Mouse (Mus musculus) hindbrain, postnatal 0 days (tissue): Measurements from ENCODE around the gene Caprin1. TPM values are rescaled to one million over a fixed set of nuclear protein-coding genes. Genes with fewer than 3 reads are reported as not detected.

Experiments
- ATAC-seq: fragments of 200-750 bp; cut with Nextera tagmentation; 2 replicates; pipeline ENCODE4 v1.8.0; 2017; ENCODE audit warnings: mild to moderate bottlenecking, moderate TSS enrichment, moderate library complexity
- DNase-seq: peaks from one replicate; pipeline ENCODE4 v3.0.0-alpha.2; 2015; ENCODE audit warnings: low spot score
- H3K27ac ChIP-seq: fragments of 300-500 bp; sonication (generic); 2 replicates; pipeline ENCODE4 v1.5.1; 2014; ENCODE audit warnings: mild to moderate bottlenecking
- H3K27me3 ChIP-seq: fragments of 300-500 bp; sonication (generic); 2 replicates; pipeline ENCODE4 v1.6.1; 2014; ENCODE audit warnings: low read length, mixed read lengths; ENCODE audit not compliant: insufficient read depth
- H3K36me3 ChIP-seq: fragments of 300-500 bp; sonication (generic); 2 replicates; pipeline ENCODE4 v1.6.1; 2014; ENCODE audit warnings: low read length, mixed read lengths; ENCODE audit not compliant: insufficient read depth
- H3K4me1 ChIP-seq: fragments of 300-500 bp; sonication (generic); 2 replicates; pipeline ENCODE4 v1.6.1; 2014; ENCODE audit warnings: antibody characterized with exemption, low read length, mixed read lengths; ENCODE audit not compliant: insufficient read depth
- H3K4me2 ChIP-seq: fragments of 300-500 bp; sonication (generic); 2 replicates; pipeline ENCODE4 v1.6.1; 2014; ENCODE audit warnings: low read depth, mild to moderate bottlenecking, low read length, moderate library complexity, mixed read lengths
- H3K4me3 ChIP-seq: fragments of 300-500 bp; sonication (generic); 2 replicates; pipeline ENCODE4 v1.5.1; 2014; ENCODE audit warnings: low read length
- H3K9ac ChIP-seq: fragments of 300-500 bp; sonication (generic); replicated peaks from 2 replicates; pipeline ENCODE4 v1.6.1; 2014; ENCODE audit warnings: mild to moderate bottlenecking, low read length, moderate library complexity, mixed read lengths
- H3K9me3 ChIP-seq: fragments of 300-500 bp; sonication (generic); 2 replicates; pipeline ENCODE4 v1.6.1; 2016; ENCODE audit warnings: low read length, mixed read lengths
- CTCF ChIP-seq: IDR thresholded peaks from 2 replicates; pipeline ENCODE4 v1.5.1; 2016; ENCODE audit warnings: antibody characterized with exemption, control low read depth, low read depth
- WGBS: fragments of 180-500 bp; shearing (Covaris S2); extraction: QIAGEN DNeasy Blood & Tissue Kit; methylation state at CpG from one replicate; pipeline ENCODE4 v1.1.7; 2014; 5-methylcytosine and 5-hydroxymethylcytosine counted together
- polyA plus RNA-seq: library from polyadenylated mRNA; unstranded; fragments of >200 nt; fragmentation: Nextera tagmentation; extraction: Ambion mirVana; gene quantifications from 2 replicates; pipeline ENCODE4 v1.2.1, GENCODE M21; 2015
- total RNA-seq: library from RNA; depleted of rRNA; stranded (reverse); fragments of >200 nt; gene quantifications from 2 replicates; pipeline ENCODE4 v1.2.3, GENCODE M21; 2014

The Caprin1 gene
- total and polyA plus RNA-seq, 2 experiments from 2014 or later, result 210 to 296 TPM

GRCm38 (mm10) chr2:103837166-103837565, 39.7 kb upstream of the Caprin1 start:
- Histone ChIP-seq H3K9ac (no peak overlapping the region), H3K36me3 (no peaks in the 10 kb centered on the region), H3K4me3 (no peak overlapping the region), H3K4me2 (no peak overlapping the region), H3K9me3 (no peaks in the 10 kb centered on the region), H3K27ac (no peak overlapping the region), H3K27me3 (no peaks in the 10 kb centered on the region), H3K4me1 (no peaks in the 10 kb centered on the region)
- DNase-seq (no peak), ATAC-seq (no peak)
- TF ChIP-seq CTCF, result no peak
- 80% methylated on average over 4 of the region's 4 CpGs for WGBS

- TF ChIP-seq CTCF, result no peak
Observed at GRCm38 (mm10) chr2:103835614-103836395, 38.4 kb upstream of the Caprin1 start.

GRCm38 (mm10) chr2:103833816-103834445, 36.5 kb upstream of the Caprin1 start:
- 81% methylated on average over 3 of the region's 3 CpGs for WGBS
- no peak overlapping the region for H3K9ac ChIP-seq
- H3K4me3 ChIP-seq, result no peak overlapping the region
- no peak for DNase-seq
- no peaks in the 10 kb centered on the region for H3K36me3 ChIP-seq
- ATAC-seq, result no peak
- no peaks in the 10 kb centered on the region for H3K9me3 ChIP-seq
- H3K4me2 ChIP-seq, result no peak overlapping the region
- no peak for TF ChIP-seq CTCF
- H3K27me3 ChIP-seq, result no peaks in the 10 kb centered on the region
- H3K27ac ChIP-seq, result no peak overlapping the region
- no peaks in the 10 kb centered on the region for H3K4me1 ChIP-seq

More at GRCm38 (mm10) chr2:103835614-103836395, 38.4 kb upstream of the Caprin1 start:
- Histone ChIP-seq H3K9ac (no peak overlapping the region), H3K27me3 (no peaks in the 10 kb centered on the region), H3K4me3 (no peak overlapping the region), H3K4me1 (no peaks in the 10 kb centered on the region), H3K4me2 (no peak overlapping the region), H3K9me3 (no peaks in the 10 kb centered on the region), H3K36me3 (no peaks in the 10 kb centered on the region), H3K27ac (no peak overlapping the region)
- no peak for DNase-seq
- no peak for ATAC-seq
- 72% methylated on average over 11 of the region's 11 CpGs for WGBS

- TF ChIP-seq CTCF, result no peak
- Histone ChIP-seq H3K4me1 (no peaks in the 10 kb centered on the region), H3K9ac (no peak overlapping the region), H3K4me3 (no peak overlapping the region), H3K27me3 (no peaks in the 10 kb centered on the region), H3K36me3 (no peaks in the 10 kb centered on the region), H3K27ac (no peak overlapping the region), H3K9me3 (no peaks in the 10 kb centered on the region), H3K4me2 (no peak overlapping the region)
- 72% methylated on average over 5 of the region's 5 CpGs for WGBS
- no peak for ATAC-seq
- no peak for DNase-seq
Observed at GRCm38 (mm10) chr2:103832899-103833298, 35.5 kb upstream of the Caprin1 start.

GRCm38 (mm10) chr2:103828900-103829299, 31.5 kb upstream of the Caprin1 start:
- no peaks in the 10 kb centered on the region for H3K9me3 ChIP-seq
- no peak for TF ChIP-seq CTCF
- no peak overlapping the region for H3K9ac ChIP-seq
- ATAC-seq (no peak), DNase-seq (no peak)
- no peaks in the 10 kb centered on the region for H3K27me3 ChIP-seq
- no peak overlapping the region for H3K27ac ChIP-seq
- no peaks in the 10 kb centered on the region for H3K36me3 ChIP-seq
- H3K4me3 ChIP-seq, result no peak overlapping the region
- H3K4me2 ChIP-seq, result no peak overlapping the region
- H3K4me1 ChIP-seq, result no peaks in the 10 kb centered on the region

GRCm38 (mm10) chr2:103824916-103825315, 27.5 kb upstream of the Caprin1 start:
- Histone ChIP-seq H3K36me3 (no peaks in the 10 kb centered on the region), H3K27ac (no peak overlapping the region), H3K27me3 (no peaks in the 10 kb centered on the region), H3K9ac (no peak overlapping the region), H3K4me3 (no peak overlapping the region), H3K4me2 (no peak overlapping the region), H3K9me3 (no peaks in the 10 kb centered on the region), H3K4me1 (no peaks in the 10 kb centered on the region)
- ATAC-seq (no peak), DNase-seq (no peak)
- 87% methylated on average over 4 of the region's 4 CpGs for WGBS
- TF ChIP-seq CTCF, result no peak

GRCm38 (mm10) chr2:103822560-103822959, 25.1 kb upstream of the Caprin1 start:
- no peak for DNase-seq
- Histone ChIP-seq H3K9ac (no peak overlapping the region), H3K9me3 (no peaks in the 10 kb centered on the region), H3K27me3 (no peaks in the 10 kb centered on the region), H3K4me1 (no peaks in the 10 kb centered on the region), H3K4me3 (no peak overlapping the region), H3K4me2 (no peak overlapping the region), H3K27ac (no peak overlapping the region), H3K36me3 (no peaks in the 10 kb centered on the region)
- ATAC-seq, result no peak
- TF ChIP-seq CTCF, result no peak
- 56% methylated on average over 7 of the region's 7 CpGs for WGBS
